Mouse (Mus musculus): Measurements from ENCODE around the gene Csde1. TPM values are rescaled to one million over a fixed set of nuclear protein-coding genes. Genes with fewer than 3 reads are reported as not detected.

Csde1 gene
- total RNA-seq (2021): 100 to 1,000 TPM; 384 to 408 TPM

GRCm38 (mm10) chr3:103020249-103020942, at the start of gene Csde1:
TSS of gene Csde1 (plus strand) at chr3:103020426.
- peak; percentile 97 for DNase-seq

- DNase-seq: no peak
These were observed 49.7 kb upstream of the Csde1 start for GRCm38 (mm10) chr3:102970508-102970907.

- no peak for DNase-seq
These were observed 43.3 kb upstream of the Csde1 start for GRCm38 (mm10) chr3:102976906-102977305.

- DNase-seq: no peak
These were observed 40.5 kb upstream of the Csde1 start for GRCm38 (mm10) chr3:102979550-102980348.

- DNase-seq: no peak
These were observed 39.9 kb upstream of the Csde1 start for GRCm38 (mm10) chr3:102980349-102980736.

GRCm38 (mm10) chr3:102991041-102991440, 29.2 kb upstream of the Csde1 start:
- DNase-seq: no peak

- DNase-seq: peak; percentile 33
These were observed 27.3 kb upstream of the Csde1 start for GRCm38 (mm10) chr3:102992936-102993335.

- DNase-seq: no peak
These were observed 25.0 kb upstream of the Csde1 start for GRCm38 (mm10) chr3:102995233-102995604.

- DNase-seq: peak; percentile 96
These were observed 24.5 kb upstream of the Csde1 start, which contains the start of gene Sike1 for GRCm38 (mm10) chr3:102995605-102996321. TSS of gene Sike1 (plus strand) at chr3:102995708.

- peak; percentile 32 for DNase-seq
These were observed 23.2 kb upstream of the Csde1 start for GRCm38 (mm10) chr3:102997036-102997435.

- DNase-seq: no peak
These were observed 22.6 kb upstream of the Csde1 start for GRCm38 (mm10) chr3:102997591-102997990.

GRCm38 (mm10) chr3:103001595-103001994, 18.6 kb upstream of the Csde1 start:
- no peak for DNase-seq

GRCm38 (mm10) chr3:103017350-103017749, 2.9 kb upstream of the Csde1 start:
- no peak for DNase-seq

GRCm38 (mm10) chr3:103019462-103019861, 764 bp upstream of the Csde1 start:
- DNase-seq: no peak

GRCm38 (mm10) chr3:103020943-103021638, 865 bp downstream of the Csde1 start:
- peak; percentile 93 for DNase-seq

- no peak for DNase-seq
These were observed 5.9 kb downstream of the Csde1 start for GRCm38 (mm10) chr3:103026174-103026573.

GRCm38 (mm10) chr3:103040285-103040684, 20.1 kb downstream of the Csde1 start:
- no peak for DNase-seq

- no peak for DNase-seq
These were observed 20.7 kb downstream of the Csde1 start for GRCm38 (mm10) chr3:103040861-103041379.

- no peak for DNase-seq
These were observed 35.9 kb downstream of the Csde1 start for GRCm38 (mm10) chr3:103056016-103056595.

- no peak for DNase-seq
These were observed 37.5 kb downstream of the Csde1 start for GRCm38 (mm10) chr3:103057752-103058151.

- peak; percentile 97 for DNase-seq
These were observed 38.3 kb downstream of the Csde1 start, which contains the start of gene Nras for GRCm38 (mm10) chr3:103058207-103059157. TSS of gene Nras (plus strand) at chr3:103058285.

Measured in heart, postnatal 4 days (tissue).